Mouse (Mus musculus): Measurements from ENCODE around the gene Rnf121. TPM values are rescaled to one million over a fixed set of nuclear protein-coding genes. Genes with fewer than 3 reads are reported as not detected.
"Not testable (repeated sequence)": the region's sequence is repeated elsewhere in the genome, so short reads cannot be mapped to it uniquely, and the experiment has no call there.

Rnf121 gene
- total and polyA plus RNA-seq, 2 experiments from 2014 or later = 23.8 to 28.8 TPM

GRCm38 (mm10) chr7:102037318-102037717, 28.0 kb downstream of the Rnf121 start:
- Histone ChIP-seq H3K4me3 (ENCODE audit: low read length) (no peak overlapping the region), H3K27me3 (ENCODE audit: insufficient read depth, low read length) (no peaks in the 10 kb centered on the region), H3K27ac (no peak overlapping the region), H3K9me3 (ENCODE audit: low read length) (no peaks in the 10 kb centered on the region), H3K36me3 (ENCODE audit: insufficient read depth, low read length) (peaks cover 52% of the 10 kb centered on the region), H3K9ac (replicated peaks; ENCODE audit: low read length) (no peak overlapping the region), H3K4me1 (ENCODE audit: insufficient read depth, low read length) (no peaks in the 10 kb centered on the region), H3K4me2 (ENCODE audit: low read depth, low read length) (no peak overlapping the region)
- ATAC-seq (no peak), DNase-seq (ENCODE audit: low spot score) (no peak)
- 97% methylated on average over 3 of the region's 3 CpGs for WGBS
- TF ChIP-seq CTCF (IDR thresholded peaks at IDR 0.05; ENCODE audit: low read depth) = no peak

DNA sequence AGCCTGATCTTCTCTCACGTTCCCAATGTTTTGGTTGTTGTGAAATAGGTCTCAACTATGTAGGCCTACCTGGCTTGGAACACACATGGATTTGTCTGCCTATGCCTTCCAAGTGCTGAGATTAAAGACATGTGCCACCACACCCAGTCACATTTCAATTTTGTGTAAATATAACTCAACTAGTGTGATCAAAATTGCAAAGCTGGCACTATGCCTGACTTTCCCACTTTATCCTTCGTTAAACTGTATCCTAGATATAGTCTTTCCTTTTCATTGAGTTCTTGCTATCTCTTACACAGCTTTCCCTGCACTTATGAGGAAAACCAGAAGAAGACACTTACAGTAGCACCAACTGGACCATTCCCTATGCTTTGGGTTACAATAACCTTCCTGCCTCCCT, 29.7 kb downstream of the Rnf121 start:
- TF ChIP-seq CTCF (IDR thresholded peaks at IDR 0.05; ENCODE audit: low read depth) = no peak
- Histone ChIP-seq H3K27ac (no peak overlapping the region), H3K4me2 (ENCODE audit: low read depth, low read length) (no peak overlapping the region), H3K9ac (replicated peaks; ENCODE audit: low read length) (no peak overlapping the region), H3K4me1 (ENCODE audit: insufficient read depth, low read length) (no peaks in the 10 kb centered on the region), H3K36me3 (ENCODE audit: insufficient read depth, low read length) (peaks cover 50% of the 10 kb centered on the region), H3K4me3 (ENCODE audit: low read length) (no peak overlapping the region), H3K27me3 (ENCODE audit: insufficient read depth, low read length) (no peaks in the 10 kb centered on the region), H3K9me3 (ENCODE audit: low read length) (no peaks in the 10 kb centered on the region)
- DNase-seq (ENCODE audit: low spot score) (no peak), ATAC-seq (no peak)
- 95% methylated on average over 2 of the region's 2 CpGs for WGBS

DNA sequence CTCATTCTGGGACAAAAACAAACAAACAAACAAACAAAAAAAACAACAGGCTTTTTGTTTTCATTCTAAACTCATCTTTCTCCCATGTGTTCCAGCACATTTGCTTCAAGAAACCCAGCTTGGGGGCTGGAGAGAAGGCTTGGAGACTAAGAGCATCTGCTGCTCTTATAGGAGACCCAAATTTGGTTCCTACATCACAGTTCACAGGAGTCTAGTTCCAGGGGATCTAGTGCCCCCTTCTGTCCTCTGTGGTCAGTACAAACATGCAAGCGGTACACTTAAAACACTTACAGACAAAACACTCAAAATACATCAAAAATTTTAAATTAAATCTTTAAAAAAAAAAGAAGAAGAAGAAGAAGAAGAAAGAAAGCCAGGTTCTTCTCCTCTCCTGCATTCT, 30.4 kb downstream of the Rnf121 start:
- H3K27ac ChIP-seq = no peak overlapping the region
- H3K9me3 ChIP-seq (ENCODE audit: low read length) = no peaks in the 10 kb centered on the region
- no peak overlapping the region for H3K4me2 ChIP-seq (ENCODE audit: low read depth, low read length)
- 91% methylated on average over 1 of the region's 1 CpGs for WGBS
- no peaks in the 10 kb centered on the region for H3K4me1 ChIP-seq (ENCODE audit: insufficient read depth, low read length)
- H3K9ac ChIP-seq (replicated peaks; ENCODE audit: low read length) = no peak overlapping the region
- ATAC-seq (no peak), DNase-seq (ENCODE audit: low spot score) (no peak)
- no peak overlapping the region for H3K4me3 ChIP-seq (ENCODE audit: low read length)
- H3K27me3 ChIP-seq (ENCODE audit: insufficient read depth, low read length) = no peaks in the 10 kb centered on the region
- peak; percentile 35 for TF ChIP-seq CTCF (IDR thresholded peaks at IDR 0.05; ENCODE audit: low read depth)
- H3K36me3 ChIP-seq (ENCODE audit: insufficient read depth, low read length) = peaks cover 53% of the 10 kb centered on the region

DNA sequence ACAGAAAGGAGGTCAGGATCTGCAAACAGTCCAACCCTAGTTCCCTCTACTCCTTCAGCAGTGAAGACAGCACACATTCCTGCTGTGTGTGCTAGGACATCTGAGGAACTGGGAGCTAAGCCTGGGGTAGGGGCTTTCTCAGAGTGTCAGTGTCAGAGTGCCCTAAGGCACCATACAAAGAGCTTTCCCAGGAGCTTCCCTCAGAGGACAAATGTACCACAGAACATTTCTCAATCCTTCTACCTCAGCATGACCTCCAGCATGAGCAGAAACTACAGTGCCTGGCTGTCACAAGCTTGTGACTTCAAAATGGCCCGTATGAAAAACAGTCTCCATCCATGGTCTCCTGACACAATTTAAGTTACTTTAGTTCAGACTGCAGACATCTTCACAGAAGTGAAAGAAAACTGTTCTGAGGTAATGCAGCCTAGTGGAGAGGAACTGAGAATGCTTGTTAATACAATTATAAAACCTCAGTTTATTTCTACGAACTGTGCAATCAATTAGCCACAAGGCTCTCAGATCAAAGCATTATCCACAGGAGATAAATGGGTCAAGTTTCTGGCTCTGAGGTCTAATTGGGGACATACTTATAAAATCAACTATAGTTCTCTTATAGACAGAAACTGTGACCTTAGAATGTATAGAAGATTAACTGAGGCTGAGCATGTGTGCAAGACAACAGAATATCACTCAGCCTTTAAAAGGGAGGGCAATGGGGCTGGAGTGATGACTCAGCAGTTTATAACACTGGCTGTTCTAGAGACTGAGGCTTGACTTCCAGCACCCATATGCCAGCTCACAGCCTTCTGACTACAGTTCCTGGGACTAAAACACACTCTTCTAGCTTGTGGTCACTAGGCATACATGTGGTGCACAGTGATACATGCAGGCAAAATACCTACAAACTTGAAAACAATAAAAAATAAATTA, 39.8 kb downstream of the Rnf121 start:
- Histone ChIP-seq H3K27ac (no peak overlapping the region), H3K9me3 (ENCODE audit: low read length) (no peaks in the 10 kb centered on the region), H3K9ac (replicated peaks; ENCODE audit: low read length) (no peak overlapping the region), H3K4me2 (ENCODE audit: low read depth, low read length) (no peak overlapping the region), H3K4me1 (ENCODE audit: insufficient read depth, low read length) (no peaks in the 10 kb centered on the region), H3K27me3 (ENCODE audit: insufficient read depth, low read length) (no peaks in the 10 kb centered on the region), H3K36me3 (ENCODE audit: insufficient read depth, low read length) (peaks cover 54% of the 10 kb centered on the region), H3K4me3 (ENCODE audit: low read length) (no peak overlapping the region)
- no peak for TF ChIP-seq CTCF (IDR thresholded peaks at IDR 0.05; ENCODE audit: low read depth)
- WGBS = 91% methylated on average over 2 of the region's 2 CpGs
- no peak for DNase-seq (ENCODE audit: low spot score)
- ATAC-seq = no peak

- Histone ChIP-seq H3K27ac (no peak overlapping the region), H3K4me2 (ENCODE audit: low read depth, low read length) (no peak overlapping the region), H3K27me3 (ENCODE audit: insufficient read depth, low read length) (no peaks in the 10 kb centered on the region), H3K9ac (replicated peaks; ENCODE audit: low read length) (no peak overlapping the region), H3K4me3 (ENCODE audit: low read length) (no peak overlapping the region), H3K4me1 (ENCODE audit: insufficient read depth, low read length) (no peaks in the 10 kb centered on the region), H3K9me3 (ENCODE audit: low read length) (no peaks in the 10 kb centered on the region), H3K36me3 (ENCODE audit: insufficient read depth, low read length) (peaks cover 48% of the 10 kb centered on the region)
- ATAC-seq (no peak), DNase-seq (ENCODE audit: low spot score) (no peak)
- WGBS = 93% methylated on average over 9 of the region's 9 CpGs
- TF ChIP-seq CTCF (IDR thresholded peaks at IDR 0.05; ENCODE audit: low read depth) = no peak
Observed at GRCm38 (mm10) chr7:102023821-102024220, 41.4 kb downstream of the Rnf121 start.

DNA sequence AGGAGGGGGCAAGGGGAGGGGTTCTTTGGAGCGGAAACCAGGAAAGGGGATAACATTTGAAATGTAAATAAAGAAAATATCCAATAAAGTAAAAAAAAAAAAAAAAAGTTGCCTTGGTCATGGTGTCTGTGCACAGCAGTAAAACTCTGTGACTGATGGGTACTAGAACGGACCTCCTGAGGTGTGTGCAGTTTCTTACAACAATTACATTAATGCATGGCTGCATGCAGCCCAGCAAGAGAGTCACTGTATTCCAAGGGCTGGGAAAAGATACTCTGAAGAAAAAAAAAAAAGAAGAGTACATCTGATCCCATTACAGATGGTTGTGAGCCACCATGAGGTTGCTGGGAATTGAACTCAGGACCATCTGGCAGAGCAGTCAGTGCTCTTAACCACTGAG, 44.3 kb downstream of the Rnf121 start:
- not testable (repeated sequence) for ATAC-seq; H3K27me3 ChIP-seq (ENCODE audit: insufficient read depth, low read length); H3K9ac ChIP-seq (replicated peaks; ENCODE audit: low read length); H3K4me3 ChIP-seq (ENCODE audit: low read length); H3K4me1 ChIP-seq (ENCODE audit: insufficient read depth, low read length); H3K27ac ChIP-seq; DNase-seq (ENCODE audit: low spot score); H3K4me2 ChIP-seq (ENCODE audit: low read depth, low read length); H3K9me3 ChIP-seq (ENCODE audit: low read length)
- H3K36me3 ChIP-seq (ENCODE audit: insufficient read depth, low read length) = peaks cover 46% of the 10 kb centered on the region
- WGBS = 93% methylated on average over 2 of the region's 2 CpGs

GRCm38 (mm10) chr7:102019362-102019761, 45.9 kb downstream of the Rnf121 start:
- H3K4me3 ChIP-seq (ENCODE audit: low read length) = no peak overlapping the region
- peaks cover 50% of the 10 kb centered on the region for H3K36me3 ChIP-seq (ENCODE audit: insufficient read depth, low read length)
- DNase-seq (ENCODE audit: low spot score) = no peak
- H3K9me3 ChIP-seq (ENCODE audit: low read length) = no peaks in the 10 kb centered on the region
- H3K4me2 ChIP-seq (ENCODE audit: low read depth, low read length) = no peak overlapping the region
- TF ChIP-seq CTCF (IDR thresholded peaks at IDR 0.05; ENCODE audit: low read depth) = no peak
- no peaks in the 10 kb centered on the region for H3K27me3 ChIP-seq (ENCODE audit: insufficient read depth, low read length)
- no peak for ATAC-seq
- no peak overlapping the region for H3K27ac ChIP-seq
- 66% methylated on average over 3 of the region's 3 CpGs for WGBS
- no peaks in the 10 kb centered on the region for H3K4me1 ChIP-seq (ENCODE audit: insufficient read depth, low read length)
- no peak overlapping the region for H3K9ac ChIP-seq (replicated peaks; ENCODE audit: low read length)
